Mouse (Mus musculus) liver, embryonic 14.5 days (tissue): ENCODE data around the gene Sept1. TPM values are rescaled to one million over a fixed set of nuclear protein-coding genes. Genes with fewer than 3 reads are reported as not detected.

ENCODE experiments used
- ATAC-seq: fragments of 200-750 bp; cut with Nextera tagmentation; 2 replicates; pipeline ENCODE4 v1.8.0; 2017; ENCODE audit warnings: moderate number of reproducible peaks, mild to moderate bottlenecking, moderate library complexity; ENCODE audit not compliant: insufficient read depth
- DNase-seq, 3 experiments: peaks; one replicate each; pipeline ENCODE4 v3.0.0-alpha.2; 2012 to 2013; ENCODE audit warnings: low read depth in 3 of 3, low spot score in 3 of 3
- H3K27ac ChIP-seq: fragments of 300-500 bp; sonication (generic); 2 replicates; pipeline ENCODE4 v1.5.1; 2014; ENCODE audit warnings: moderate library complexity, mild to moderate bottlenecking, control low read depth, inconsistent platforms
- H3K27me3 ChIP-seq: fragments of 300-500 bp; sonication (generic); 2 replicates; pipeline ENCODE4 v1.6.1; 2014; ENCODE audit warnings: mild to moderate bottlenecking, low read length, moderate library complexity; ENCODE audit not compliant: control insufficient read depth, insufficient read depth
- H3K36me3 ChIP-seq: fragments of 300-500 bp; sonication (generic); replicated peaks from 2 replicates; pipeline ENCODE4 v1.6.1; 2014; ENCODE audit warnings: low read depth; ENCODE audit not compliant: control insufficient read depth, insufficient read depth
- H3K4me1 ChIP-seq, 2 experiments: fragments of 200-500 bp in 1 of 2; fragments of 300-500 bp in 1 of 2; sonication (generic) in 1 of 2; replicated peaks; 2 replicates each; pipeline ENCODE4 v1.6.1; 2012 to 2014; ENCODE audit warnings: antibody characterized with exemption in 1 of 2, inconsistent platforms in 1 of 2, low read length in 1 of 2; ENCODE audit not compliant: control insufficient read depth in 2 of 2, insufficient read depth in 2 of 2
- H3K4me2 ChIP-seq: fragments of 300-500 bp; sonication (generic); 2 replicates; pipeline ENCODE4 v1.6.1; 2014; ENCODE audit warnings: low read depth, mild to moderate bottlenecking, control low read depth, moderate library complexity
- H3K4me3 ChIP-seq, 2 experiments: fragments of 200-500 bp in 1 of 2; fragments of 300-500 bp in 1 of 2; sonication (generic) in 1 of 2; 2 replicates each; pipeline ENCODE4 v1.5.1; 2012 to 2014; ENCODE audit warnings: low read depth in 2 of 2, low read length in 2 of 2, mild to moderate bottlenecking in 2 of 2, control low read depth in 1 of 2, inconsistent platforms in 1 of 2, moderate library complexity in 1 of 2; ENCODE audit not compliant: insufficient read depth in 1 of 2
- H3K9ac ChIP-seq: fragments of 300-500 bp; sonication (generic); replicated peaks from 2 replicates; pipeline ENCODE4 v1.6.1; 2014; ENCODE audit warnings: mild to moderate bottlenecking, control low read depth, moderate library complexity
- H3K9me3 ChIP-seq: fragments of 300-500 bp; sonication (generic); 2 replicates; pipeline ENCODE4 v1.6.1; 2016; ENCODE audit warnings: low read length, mixed read lengths; ENCODE audit not compliant: control insufficient read depth
- CTCF ChIP-seq: IDR thresholded peaks from 2 replicates; pipeline ENCODE4 v1.5.1; 2016; ENCODE audit warnings: antibody characterized with exemption, low read depth, control low read depth
- EP300 ChIP-seq: IDR thresholded peaks from 2 replicates; pipeline ENCODE4 v1.6.1; 2016; ENCODE audit warnings: antibody characterized with exemption, low read depth
- WGBS: fragments of 180-500 bp; shearing (Covaris S2); extraction: QIAGEN DNeasy Blood & Tissue Kit; methylation state at CpG from one replicate; pipeline ENCODE4 v1.1.7; 2014; ENCODE audit not compliant: insufficient replicate concordance; 5-methylcytosine and 5-hydroxymethylcytosine counted together
- polyA plus RNA-seq, 2 experiments: library from polyadenylated mRNA; depleted of rRNA in 1 of 2; stranded (reverse) in 1 of 2; unstranded in 1 of 2; fragments of >200 nt; fragmentation: Nextera tagmentation in 1 of 2; extraction: Ambion mirVana in 1 of 2; gene quantifications; 2 replicates each; pipeline versions ENCODE4 v1.2.1 to v1.2.3; 2012 to 2014

Gene Sept1
- polyA plus RNA-seq, 2 experiments, result 7.0 to 16.1 TPM

- H3K4me1 ChIP-seq, result peaks cover 22 to 27% of the 10 kb centered on the region in 2 experiments
- H3K27me3 ChIP-seq, result no peaks in the 10 kb centered on the region
- peak overlapping the region; percentile 24 to 92 for H3K4me3 ChIP-seq
- no peak overlapping the region; the same call in 1 of the 2 replicates for H3K27ac ChIP-seq
- 42% methylated on average over 3 of the region's 3 CpGs for WGBS
- H3K4me2 ChIP-seq, result peak overlapping the region; percentile 85
- H3K9ac ChIP-seq, result peak overlapping the region; percentile 92
- H3K9me3 ChIP-seq, result no peaks in the 10 kb centered on the region
- ATAC-seq (no peak), DNase-seq (no peak)
- TF ChIP-seq EP300, result no peak
- TF ChIP-seq CTCF, result no peak
- H3K36me3 ChIP-seq, result peaks cover 10% of the 10 kb centered on the region
Observed at GRCm38 (mm10) chr7:127231376-127231775, 1.6 kb downstream of the Sept1 start.

DNA sequence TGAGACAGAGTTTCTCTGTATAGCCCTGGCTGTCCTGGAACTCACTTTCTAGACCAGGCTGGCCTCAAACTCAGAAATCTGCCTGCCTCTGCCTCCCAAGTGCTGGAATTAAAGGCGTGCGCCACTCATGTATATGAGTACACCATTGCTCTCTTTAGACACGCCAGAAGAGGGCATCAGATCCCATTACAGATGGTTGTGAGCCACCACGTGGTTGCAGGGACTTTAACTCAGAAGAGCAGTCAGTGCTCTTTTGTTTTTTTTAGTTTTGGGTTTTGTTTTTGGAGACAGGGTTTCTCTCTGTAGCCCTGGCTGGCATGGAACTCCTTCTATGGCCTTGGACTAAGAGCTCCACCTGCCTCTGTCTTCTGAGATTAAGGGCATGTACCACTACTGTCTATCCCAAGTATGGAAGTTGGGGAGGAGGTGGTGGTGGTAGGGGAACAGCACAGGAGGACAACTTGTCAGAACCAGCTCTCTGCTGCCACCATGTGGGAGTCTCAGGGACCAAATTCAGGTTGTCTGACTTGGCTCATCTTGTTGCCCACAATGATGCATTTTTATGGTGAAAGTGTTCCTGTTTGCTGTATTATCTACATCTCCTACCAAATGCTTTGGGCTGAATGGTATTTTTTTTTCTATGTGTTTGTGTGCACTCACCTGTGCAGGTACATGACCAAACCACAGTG lies 4.2 kb downstream of the Sept1 start:
- TF ChIP-seq CTCF, result peak; percentile 94
- no peak for TF ChIP-seq EP300
- H3K36me3 ChIP-seq, result no peaks in the 10 kb centered on the region
- peak overlapping the region; percentile 11 for H3K27ac ChIP-seq
- DNase-seq, result peak; percentile 75 to 82 (median 77)
- peak; percentile 27; the same call in 1 of the 2 replicates for ATAC-seq
- no peak overlapping the region for H3K4me3 ChIP-seq
- no peaks in the 10 kb centered on the region for H3K27me3 ChIP-seq
- no peak overlapping the region for H3K9ac ChIP-seq
- H3K4me2 ChIP-seq, result no peak overlapping the region
- H3K4me1 ChIP-seq, result peaks cover 47 to 50% of the 10 kb centered on the region in 2 experiments
- 43% methylated on average over 4 of the region's 4 CpGs for WGBS
- H3K9me3 ChIP-seq, result no peaks in the 10 kb centered on the region

DNA sequence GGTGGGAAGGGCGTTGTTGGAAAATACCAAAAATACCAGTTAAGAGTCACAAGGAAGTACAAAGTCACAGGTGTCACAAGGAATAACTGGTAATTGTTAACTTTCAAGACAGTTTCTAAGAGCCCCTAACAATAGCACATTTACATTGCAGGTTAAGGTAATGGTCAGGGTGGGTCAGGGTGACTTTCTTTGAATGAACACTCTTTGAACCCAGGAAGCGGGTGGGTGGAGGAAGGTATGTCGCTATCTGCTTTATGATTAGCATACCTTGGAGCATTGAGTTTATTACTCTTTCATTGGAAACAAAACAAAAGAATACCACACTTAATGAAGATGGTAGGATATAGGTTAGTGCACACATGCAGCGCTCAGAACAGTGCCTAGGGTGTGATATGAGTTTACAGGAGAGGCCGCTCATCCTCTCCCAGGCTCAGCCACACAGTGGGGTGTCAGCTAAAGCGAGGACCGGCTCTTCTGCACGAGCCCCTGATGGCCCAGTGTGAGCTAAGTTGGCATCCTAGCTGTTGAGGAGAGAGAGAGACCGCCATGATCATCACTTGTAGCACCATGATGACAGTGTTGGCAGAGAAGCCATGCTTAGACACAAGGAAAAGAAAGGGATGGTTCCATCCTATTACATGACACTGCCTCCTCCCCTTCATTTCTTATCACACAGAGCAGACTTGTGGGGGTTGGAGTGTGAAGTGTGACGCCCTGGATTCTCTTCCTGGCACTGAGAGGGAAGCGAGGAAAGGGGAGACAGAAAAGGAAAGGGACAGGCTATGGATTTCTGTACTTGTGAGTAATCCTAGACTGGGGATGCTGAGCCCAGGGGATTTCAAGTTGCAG lies 7.6 kb downstream of the Sept1 start:
- DNase-seq (peak; percentile 75 to 83 (median 81)), ATAC-seq (peak; percentile 90)
- Histone ChIP-seq H3K4me3 (peak overlapping the region; percentile 36 to 48), H3K27me3 (no peaks in the 10 kb centered on the region), H3K9ac (peak overlapping the region; percentile 67), H3K27ac (peak overlapping the region; percentile 98), H3K4me1 (peaks cover 53 to 54% of the 10 kb centered on the region in 2 experiments), H3K9me3 (no peaks in the 10 kb centered on the region), H3K4me2 (peak overlapping the region; percentile 82), H3K36me3 (no peaks in the 10 kb centered on the region)
- TF ChIP-seq EP300 (peak; percentile 88), CTCF (no peak)
- 37% methylated on average over 11 of the region's 11 CpGs for WGBS

- Histone ChIP-seq H3K27me3 (no peaks in the 10 kb centered on the region), H3K9ac (no peak overlapping the region)
- WGBS, result 83% methylated on average over 6 of the region's 6 CpGs
Observed at GRCm38 (mm10) chr7:127224616-127225015, 8.3 kb downstream of the Sept1 start.

More at GRCm38 (mm10) chr7:127224616-127225015, 8.3 kb downstream of the Sept1 start:
- H3K4me2 ChIP-seq, result no peak overlapping the region; the same call in 1 of the 2 replicates
- no peak for TF ChIP-seq CTCF
- TF ChIP-seq EP300, result no peak
- DNase-seq, result no peak
- no peaks in the 10 kb centered on the region for H3K9me3 ChIP-seq
- peak overlapping the region; percentile 98 for H3K27ac ChIP-seq
- no peaks in the 10 kb centered on the region for H3K36me3 ChIP-seq
- ATAC-seq, result no peak
- peaks cover 53 to 54% of the 10 kb centered on the region in 2 experiments for H3K4me1 ChIP-seq
- no peak overlapping the region for H3K4me3 ChIP-seq
